Mouse (Mus musculus) adrenal gland, postnatal 0 days (tissue): ENCODE results near the gene Oprl1. TPM values are rescaled to one million over a fixed set of nuclear protein-coding genes. Genes with fewer than 3 reads are reported as not detected.

Source experiments
- polyA plus RNA-seq: library from polyadenylated mRNA; unstranded; fragments of >200 nt; fragmentation: Nextera tagmentation; extraction: Ambion mirVana; gene quantifications from 2 replicates; pipeline ENCODE4 v1.2.1, GENCODE M21; 2015

Oprl1 gene
- 3.3 and 9.9 TPM in 2 replicates for polyA plus RNA-seq

GRCm38 (mm10) chr2:181714903-181715326 lies at the start of gene Oprl1:
Oprl1 (plus strand) TSS chr2:181715016.

GRCm38 (mm10) chr2:181671326-181671725 lies 43.5 kb upstream of the Oprl1 start, which contains the start of gene Sox18:
Sox18 (minus strand) TSS chr2:181671640.

GRCm38 (mm10) chr2:181679951-181680715 lies 34.7 kb upstream of the Oprl1 start, which contains the start of gene Tcea2:
Tcea2 (plus strand) TSS chr2:181680310.

GRCm38 (mm10) chr2:181693339-181694280 lies 21.2 kb upstream of the Oprl1 start, which contains the start of gene Rgs19:
Rgs19 (minus strand) TSS chr2:181693977.

GRCm38 (mm10) chr2:181698241-181698640 lies 16.6 kb upstream of the Oprl1 start, which contains the start of gene Lkaaear1:
Lkaaear1 (minus strand) TSS chr2:181698442.

GRCm38 (mm10) chr2:181763006-181763830 lies 48.4 kb downstream of the Oprl1 start, which contains the start of gene Myt1:
Myt1 (plus strand) TSS chr2:181763332.

Other genes with a start within 250 kb of the Oprl1 start
- gene Abhd16b, start 221.8 kb upstream of the Oprl1 start, polyA plus RNA-seq: 0.26 TPM in 1 of 2 replicates, not detected in the other
- 209 and 229 TPM in 2 replicates for gene Tpd52l2, start 217.9 kb upstream of the Oprl1 start, polyA plus RNA-seq
- gene Dnajc5, start 194.5 kb upstream of the Oprl1 start, polyA plus RNA-seq: 47.4 and 56.3 TPM in 2 replicates
- 42.5 and 70.6 TPM in 2 replicates for gene Uckl1, start 130.1 kb upstream of the Oprl1 start, polyA plus RNA-seq
- gene Prpf6, start 123.1 kb upstream of the Oprl1 start, polyA plus RNA-seq: 29.2 and 43.1 TPM in 2 replicates
- 29.7 and 35.5 TPM in 2 replicates for gene Zfp512b, start 122.2 kb upstream of the Oprl1 start, polyA plus RNA-seq
- 21.4 and 21.8 TPM in 2 replicates for gene Samd10, start 115.8 kb upstream of the Oprl1 start, polyA plus RNA-seq
- gene Gm29797, start 58.0 kb upstream of the Oprl1 start, polyA plus RNA-seq: 0.37 TPM in 1 of 2 replicates, not detected in the other
- gene Sox18, start 43.4 kb upstream of the Oprl1 start, polyA plus RNA-seq: 18.4 and 38.6 TPM in 2 replicates
- gene Tcea2, start 34.7 kb upstream of the Oprl1 start, polyA plus RNA-seq: 15.1 and 18.1 TPM in 2 replicates
- gene Rgs19, start 21.0 kb upstream of the Oprl1 start, polyA plus RNA-seq: 23.9 and 30.7 TPM in 2 replicates
- gene Lkaaear1, start 16.6 kb upstream of the Oprl1 start, polyA plus RNA-seq: not detected in 2 replicates
- 3.6 and 4.9 TPM in 2 replicates for gene Myt1, start 48.3 kb downstream of the Oprl1 start, polyA plus RNA-seq
- gene Pcmtd2, start 122.8 kb downstream of the Oprl1 start, polyA plus RNA-seq: 29.2 and 43.9 TPM in 2 replicates
- gene Polr3k, start 149.3 kb downstream of the Oprl1 start, polyA plus RNA-seq: 46.9 and 51.9 TPM in 2 replicates